Mouse (Mus musculus): Measurements from ENCODE around the gene Gba2.
A peak's percentile ranks its signal among the peaks of the same experiment; 100 is the strongest.
"Not testable (repeated sequence)": the region's sequence is repeated elsewhere in the genome, so short reads cannot be mapped to it uniquely, and the experiment has no call there.

Gene Gba2

DNA sequence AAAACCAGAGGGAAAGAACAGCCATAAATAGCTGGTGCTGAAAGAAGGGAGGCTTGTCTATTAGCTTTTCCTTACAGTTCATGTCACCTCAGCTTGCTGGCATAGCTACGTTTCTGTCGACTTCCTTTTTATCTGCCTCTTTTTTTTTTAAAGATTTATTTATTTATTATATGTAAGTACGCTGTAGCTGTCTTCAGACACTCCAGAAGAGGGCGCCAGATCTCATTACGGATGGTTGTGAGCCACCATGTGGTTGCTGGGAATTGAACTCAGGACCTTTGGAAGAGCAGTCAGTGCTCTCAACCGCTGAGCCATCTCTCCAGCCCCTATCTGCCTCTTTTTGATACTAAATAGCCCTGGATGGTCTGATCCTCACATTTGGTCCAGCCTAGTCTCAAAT, 26.8 kb downstream of the Gba2 start:
- not testable (repeated sequence) for DNase-seq

DNA sequence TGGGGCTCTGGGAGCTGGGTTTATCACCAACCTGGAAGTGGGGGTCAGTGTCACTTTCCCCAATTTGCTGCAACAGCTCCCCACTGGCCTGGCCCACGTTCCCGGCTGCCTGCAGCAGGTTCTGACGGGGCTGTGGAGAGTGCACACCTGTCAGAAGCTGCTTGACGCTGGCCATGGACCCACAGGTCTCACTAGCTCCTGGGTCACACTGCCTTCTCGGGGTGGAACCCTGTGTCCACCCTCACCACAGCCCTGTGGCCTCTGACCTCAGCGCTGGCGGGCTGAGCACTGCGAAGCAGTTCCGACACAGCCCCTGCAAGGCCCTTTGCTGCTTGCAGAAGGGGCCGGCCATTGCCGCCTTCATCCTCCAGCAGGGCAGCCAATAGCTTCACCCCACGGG, 29.6 kb downstream of the Gba2 start:
- no peak for DNase-seq

DNA sequence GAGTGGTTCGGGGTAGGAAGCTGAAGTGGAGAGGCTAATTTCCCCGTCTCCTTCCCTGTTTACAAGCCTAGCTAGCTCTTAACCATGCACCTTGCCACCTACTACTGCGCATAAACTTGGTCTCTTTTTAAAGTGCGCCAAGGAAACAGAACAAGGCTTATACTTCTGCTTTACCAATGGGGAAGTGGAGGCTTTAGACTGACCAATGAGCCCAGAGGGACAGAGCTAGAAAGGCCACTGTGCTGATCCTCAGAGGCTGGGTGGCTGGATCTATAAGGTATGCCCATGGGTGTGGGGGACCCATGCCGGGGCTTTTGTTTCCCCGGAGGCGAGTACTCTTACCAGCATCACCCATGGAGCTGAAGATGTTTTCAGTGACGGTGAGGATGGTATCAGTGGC, 31.5 kb downstream of the Gba2 start:
- DNase-seq = no peak

DNA sequence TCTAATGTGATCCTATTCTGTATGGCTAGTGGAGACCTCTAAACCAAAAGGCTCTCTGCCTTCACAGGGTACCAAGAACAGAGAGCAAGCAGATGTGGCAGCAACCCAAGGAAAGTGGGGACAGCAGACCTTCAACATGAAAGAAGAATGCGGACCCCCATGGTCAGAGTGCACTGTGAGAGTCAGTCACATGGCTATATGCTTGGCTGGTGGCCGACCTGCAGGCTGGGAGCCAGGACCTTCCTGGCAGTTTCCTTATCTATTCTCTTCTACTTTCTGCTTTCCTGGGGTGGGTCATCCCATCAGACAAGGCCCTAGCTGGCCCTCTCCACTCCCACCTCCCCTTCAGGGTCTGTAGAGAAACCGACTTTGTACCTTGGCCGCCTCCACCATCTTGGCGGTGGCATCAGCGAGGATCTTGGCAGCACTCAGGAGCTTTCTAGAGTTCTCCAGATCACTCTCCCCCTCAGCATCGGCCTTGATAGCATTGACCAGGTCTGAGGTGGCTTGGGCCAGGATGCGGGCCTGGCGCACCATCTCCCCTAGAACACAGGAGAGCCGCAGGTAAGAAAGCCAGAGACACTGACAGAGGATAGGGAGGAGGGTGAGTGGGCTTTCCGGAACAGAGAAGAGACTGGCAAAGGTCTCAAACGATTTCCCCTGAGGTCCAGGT, 32.2 kb downstream of the Gba2 start:
- no peak for DNase-seq

DNA sequence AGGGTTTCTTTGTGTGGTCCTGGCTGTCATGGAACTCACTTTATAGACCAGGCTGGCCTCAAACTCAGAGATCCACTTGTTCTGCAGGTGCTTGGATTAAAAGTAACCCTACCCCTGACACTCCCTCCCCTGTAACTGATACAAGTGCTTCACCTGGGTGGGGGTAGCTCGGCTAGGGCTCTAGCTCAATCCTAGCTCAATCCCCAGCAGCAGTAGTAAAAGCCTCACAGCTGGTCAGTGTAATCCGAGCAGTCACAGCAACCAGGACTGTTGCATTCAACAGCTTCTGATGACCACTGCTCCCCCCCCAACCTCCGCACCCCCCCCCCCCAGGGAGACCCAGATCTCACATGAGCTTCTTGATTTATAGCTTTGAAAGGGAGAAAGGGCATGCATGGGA, 36.6 kb downstream of the Gba2 start:
- no peak for DNase-seq

DNA sequence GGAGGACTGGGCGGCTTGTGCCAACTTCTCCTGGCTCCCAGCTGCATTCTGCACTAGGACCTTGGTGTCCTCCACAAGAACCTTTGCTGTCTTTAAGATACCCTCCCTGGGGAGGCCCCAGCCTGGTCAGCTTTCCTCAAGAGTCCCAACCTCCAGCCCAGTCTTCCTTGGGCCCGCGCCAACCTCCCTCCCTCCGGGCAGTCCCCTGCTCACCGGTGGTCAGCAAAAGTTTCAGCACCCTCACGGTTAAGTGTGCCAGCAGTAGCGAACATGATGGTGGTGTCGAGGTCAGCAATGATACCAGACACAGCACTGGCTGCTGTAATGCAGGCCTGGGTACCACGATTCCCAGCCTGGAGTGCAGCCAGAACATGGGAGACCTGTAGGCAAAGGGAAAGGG, 42.6 kb downstream of the Gba2 start:
- DNase-seq = no peak

DNA sequence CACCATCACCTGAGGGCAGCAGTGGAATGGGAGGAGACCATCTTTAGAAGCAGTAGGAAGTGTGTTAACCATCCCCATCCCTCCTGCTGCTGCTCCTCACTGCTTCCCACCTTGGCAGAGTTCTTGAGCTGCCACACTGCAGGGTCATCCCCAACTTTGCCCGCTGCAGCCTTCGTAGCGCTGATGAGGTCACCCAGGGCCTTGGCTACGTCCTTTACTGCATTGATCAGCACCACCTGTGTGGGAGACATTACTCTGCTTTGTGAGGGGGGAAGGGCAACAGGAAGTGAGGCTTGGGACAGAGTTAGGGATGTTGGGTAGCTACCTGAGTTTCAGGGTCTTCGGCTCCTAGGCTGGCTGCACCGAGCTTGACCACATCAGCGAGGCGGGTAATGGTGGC, 43.0 kb downstream of the Gba2 start:
- DNase-seq = no peak

DNA sequence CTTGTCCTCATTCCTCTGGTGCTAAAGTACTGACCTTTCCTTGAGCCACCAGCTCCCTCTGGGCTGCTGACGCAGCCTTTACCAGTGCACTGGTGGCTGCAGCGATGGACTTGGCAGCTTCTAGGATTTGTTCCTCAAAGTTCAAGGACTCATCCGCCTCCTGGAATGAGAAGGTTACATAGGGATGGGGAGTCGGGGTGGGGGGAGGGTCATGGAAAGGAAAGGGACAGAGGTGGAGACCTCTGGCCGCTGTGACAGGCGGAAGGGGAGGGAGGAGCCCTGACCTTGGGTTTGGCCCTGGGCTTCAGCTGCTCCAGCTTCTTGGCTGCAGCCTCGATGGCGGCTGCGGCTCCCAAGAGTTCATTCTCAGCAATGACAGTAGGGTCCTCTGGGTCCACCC, 45.4 kb downstream of the Gba2 start:
- DNase-seq = no peak

DNA sequence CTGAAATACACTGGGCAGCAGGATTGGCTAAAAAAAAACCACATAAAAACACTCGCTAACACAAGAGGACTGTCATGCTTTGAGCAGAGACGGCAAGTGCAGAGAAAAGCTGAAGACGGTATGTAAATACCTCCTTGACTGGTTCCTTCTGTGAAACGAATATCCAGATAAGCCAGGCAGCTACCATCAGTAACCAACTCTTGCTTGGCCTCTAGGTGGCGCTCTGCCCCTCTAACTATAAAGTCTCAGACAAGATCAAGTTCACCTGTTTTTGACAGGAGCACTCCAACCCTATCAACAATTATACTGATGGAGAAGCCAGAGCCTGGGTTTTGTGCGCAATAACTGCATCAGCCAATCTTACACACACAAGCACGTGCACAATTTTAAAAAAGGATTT, 48.1 kb downstream of the Gba2 start:
- DNase-seq = peak; percentile 84

DNA sequence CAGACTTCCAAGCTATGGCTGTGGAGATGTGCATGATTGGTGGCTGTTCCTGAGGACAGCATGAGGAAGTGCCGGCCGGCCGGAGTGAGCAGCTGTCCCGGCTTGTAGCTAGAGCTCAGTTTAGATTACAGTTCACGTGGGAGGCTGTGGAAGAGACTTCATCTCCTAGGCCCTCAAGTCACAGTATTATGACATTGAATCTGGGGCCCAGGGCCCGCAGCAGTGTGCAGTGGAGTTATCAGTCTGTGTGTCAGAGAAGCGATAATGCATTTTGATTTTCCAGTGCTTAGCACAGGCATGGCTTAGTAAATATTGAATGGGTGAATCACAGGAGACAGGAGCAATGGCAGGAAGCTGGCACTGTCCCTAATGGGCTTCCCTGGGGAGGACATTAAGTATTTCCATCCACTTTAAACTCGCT, 48.6 kb downstream of the Gba2 start:
- DNase-seq = no peak

DNA sequence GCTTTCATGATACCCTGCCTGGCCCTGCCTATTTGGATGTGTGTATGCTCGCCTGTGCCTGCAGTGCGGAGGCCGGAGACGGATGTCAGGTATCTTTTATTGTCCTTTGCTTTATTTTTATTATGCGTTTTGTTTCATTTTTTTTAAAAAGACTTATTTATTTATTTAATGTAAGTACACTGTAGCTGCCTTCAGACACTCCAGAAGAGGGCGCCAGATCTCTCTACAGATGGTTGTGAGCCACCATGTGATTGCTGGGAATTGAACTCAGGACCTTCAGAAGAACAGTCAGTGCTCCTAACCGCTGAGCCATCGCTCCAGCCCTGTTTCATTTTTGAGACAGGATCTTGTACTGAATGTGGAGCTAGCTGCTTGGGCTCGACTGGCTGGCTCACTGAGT, 50.2 kb downstream of the Gba2 start:
- peak; percentile 53 for DNase-seq

DNA sequence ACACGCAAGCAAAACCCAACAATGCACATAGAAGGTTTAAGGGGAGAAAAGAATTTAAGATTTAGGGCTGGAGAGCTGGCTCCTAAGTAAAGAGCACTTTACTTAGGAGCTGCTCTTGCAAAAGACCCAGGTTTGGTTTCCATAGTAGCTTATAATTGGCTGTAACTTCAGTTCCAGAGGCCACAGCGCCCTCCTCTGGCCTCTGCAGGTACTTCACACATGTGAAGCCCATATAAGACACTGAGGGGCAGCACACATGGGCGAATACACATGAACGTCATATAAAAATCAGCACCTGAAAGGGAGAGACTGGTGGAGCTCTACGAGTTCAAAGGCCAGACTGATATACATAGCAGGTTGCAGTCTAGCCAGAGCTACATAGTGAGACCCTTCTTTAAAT, 50.8 kb downstream of the Gba2 start:
- peak; percentile 36 for DNase-seq

DNA sequence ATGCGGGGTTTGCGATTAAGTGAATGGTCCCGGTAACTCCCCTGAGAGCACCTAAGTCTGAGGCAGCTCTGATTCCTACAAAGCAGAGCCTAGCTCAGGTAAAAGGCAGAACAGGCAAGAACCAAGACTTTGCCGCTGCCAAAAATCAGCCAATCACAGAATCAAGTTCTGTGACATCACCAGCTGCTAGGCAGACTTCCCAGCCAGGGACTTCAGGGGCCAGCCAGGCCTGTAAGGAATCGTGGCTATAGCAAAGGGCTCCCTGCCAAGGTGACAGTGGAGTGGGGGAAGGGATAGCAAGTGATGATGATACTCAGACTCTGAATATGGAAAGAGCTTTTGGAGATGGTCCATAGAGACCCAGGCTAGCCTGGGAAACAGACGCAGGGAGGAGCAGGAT, 58.7 kb downstream of the Gba2 start:
- DNase-seq = peak; percentile 85

DNA sequence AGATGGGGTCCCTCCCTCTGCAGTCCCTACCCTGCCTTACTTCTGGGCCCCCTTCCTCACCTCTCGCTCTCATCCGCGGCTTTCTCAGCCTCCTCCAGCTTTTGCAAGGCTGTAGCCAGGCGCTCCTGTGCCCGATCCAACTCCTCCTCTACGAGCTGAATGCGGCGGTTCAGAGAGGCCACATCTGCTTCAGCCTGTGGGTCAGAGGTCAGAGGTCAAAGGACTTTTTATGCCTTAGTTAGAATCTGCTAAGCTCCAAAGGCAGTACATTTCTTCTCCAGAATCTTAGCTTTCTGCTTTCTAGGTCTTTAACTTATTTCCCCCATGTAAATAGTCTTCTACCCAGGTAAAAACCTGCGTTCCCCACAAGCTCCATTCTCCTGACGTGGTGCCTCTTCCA, 59.1 kb downstream of the Gba2 start:
- no peak for DNase-seq
